Mouse (Mus musculus): ENCODE measurements around the gene Gm17949.

GRCm38 (mm10) chr17:56986105-56986805 lies 25.0 kb upstream of the Gm17949 start:
- TF ChIP-seq CTCF (IDR thresholded peaks at IDR 0.05; ENCODE audit: low read depth) = no peak
- TF ChIP-seq EP300 (IDR thresholded peaks at IDR 0.05; ENCODE audit: low read depth) = no peak
